Mouse (Mus musculus) midbrain, postnatal 0 days (tissue): ENCODE measurements around the gene Hk3. TPM values are rescaled to one million over a fixed set of nuclear protein-coding genes. Genes with fewer than 3 reads are reported as not detected.
A peak's percentile ranks its signal among the peaks of the same experiment; 100 is the strongest.

Experiments used
- ATAC-seq: fragments of 200-750 bp; cut with Nextera tagmentation; 2 replicates; pipeline ENCODE4 v1.8.0; 2017; ENCODE audit warnings: moderate number of reproducible peaks, mild to moderate bottlenecking, moderate TSS enrichment, moderate library complexity; ENCODE audit not compliant: low FRiP score
- DNase-seq: peaks from one replicate; pipeline ENCODE4 v3.0.0-alpha.2; 2015; ENCODE audit warnings: low spot score
- H3K27ac ChIP-seq: fragments of 300-500 bp; sonication (generic); 2 replicates; pipeline ENCODE4 v1.5.1; 2014; ENCODE audit warnings: low read depth, mild to moderate bottlenecking, low read length, mixed read lengths
- H3K27me3 ChIP-seq: fragments of 300-500 bp; sonication (generic); 2 replicates; pipeline ENCODE4 v1.6.1; 2014; ENCODE audit warnings: low read length, control low read depth, mixed read lengths; ENCODE audit not compliant: insufficient read depth
- H3K36me3 ChIP-seq: fragments of 300-500 bp; sonication (generic); 2 replicates; pipeline ENCODE4 v1.6.1; 2014; ENCODE audit warnings: low read length, control low read depth, mixed read lengths; ENCODE audit not compliant: insufficient read depth
- H3K4me1 ChIP-seq: fragments of 300-500 bp; sonication (generic); 2 replicates; pipeline ENCODE4 v1.6.1; 2014; ENCODE audit warnings: mild to moderate bottlenecking, control low read depth, antibody characterized with exemption, low read length, mixed read lengths; ENCODE audit not compliant: insufficient read depth
- H3K4me2 ChIP-seq: fragments of 300-500 bp; sonication (generic); 2 replicates; pipeline ENCODE4 v1.6.1; 2014; ENCODE audit warnings: low read depth, mild to moderate bottlenecking, low read length, mixed read lengths; ENCODE audit not compliant: poor library complexity, severe bottlenecking
- H3K4me3 ChIP-seq: fragments of 300-500 bp; sonication (generic); 2 replicates; pipeline ENCODE4 v1.5.1; 2014; ENCODE audit warnings: low read depth, mild to moderate bottlenecking, low read length, moderate library complexity
- H3K9ac ChIP-seq: fragments of 300-500 bp; sonication (generic); replicated peaks from 2 replicates; pipeline ENCODE4 v1.6.1; 2014; ENCODE audit warnings: mild to moderate bottlenecking, low read length, moderate library complexity, mixed read lengths; ENCODE audit not compliant: poor library complexity, severe bottlenecking
- H3K9me3 ChIP-seq: fragments of 300-500 bp; sonication (generic); 2 replicates; pipeline ENCODE4 v1.6.1; 2016; ENCODE audit warnings: low read length, control low read depth
- CTCF ChIP-seq: IDR thresholded peaks from 2 replicates; pipeline ENCODE4 v1.5.1; 2016; ENCODE audit warnings: antibody characterized with exemption, mild to moderate bottlenecking
- WGBS: fragments of 180-500 bp; shearing (Covaris S2); extraction: QIAGEN DNeasy Blood & Tissue Kit; methylation state at CpG from one replicate; pipeline ENCODE4 v1.1.7; 2014; 5-methylcytosine and 5-hydroxymethylcytosine counted together
- polyA plus RNA-seq: library from polyadenylated mRNA; unstranded; fragments of >200 nt; fragmentation: Nextera tagmentation; extraction: Ambion mirVana; gene quantifications from 2 replicates; pipeline ENCODE4 v1.2.1, GENCODE M21; 2015
- total RNA-seq: library from RNA; depleted of rRNA; stranded (reverse); fragments of >200 nt; gene quantifications from 2 replicates; pipeline ENCODE4 v1.2.3, GENCODE M21; 2014

The Hk3 gene
- total and polyA plus RNA-seq, 2 experiments from 2014 or later: 0.80 to 1.0 TPM

- WGBS: 50% methylated on average over 9 of the region's 9 CpGs
- peaks cover 16% of the 10 kb centered on the region for H3K36me3 ChIP-seq
- no peak for TF ChIP-seq CTCF
- ATAC-seq: no peak
- H3K27me3 ChIP-seq: no peaks in the 10 kb centered on the region
- no peak overlapping the region for H3K4me2 ChIP-seq
- no peak overlapping the region for H3K9ac ChIP-seq
- H3K4me3 ChIP-seq: no peak overlapping the region
- H3K27ac ChIP-seq: no peak overlapping the region
- no peak for DNase-seq
- H3K4me1 ChIP-seq: no peaks in the 10 kb centered on the region
- H3K9me3 ChIP-seq: no peaks in the 10 kb centered on the region
Observed at GRCm38 (mm10) chr13:54987405-54987804, 33.8 kb downstream of the Hk3 start.

GRCm38 (mm10) chr13:54983614-54984013 is 37.6 kb downstream of the Hk3 start:
- H3K4me2 ChIP-seq: no peak overlapping the region
- H3K4me3 ChIP-seq: no peak overlapping the region
- no peak for ATAC-seq
- no peak overlapping the region for H3K27ac ChIP-seq
- TF ChIP-seq CTCF: peak; percentile 53
- H3K27me3 ChIP-seq: no peaks in the 10 kb centered on the region
- no peaks in the 10 kb centered on the region for H3K4me1 ChIP-seq
- no peak for DNase-seq
- no peaks in the 10 kb centered on the region for H3K9me3 ChIP-seq
- no peak overlapping the region for H3K9ac ChIP-seq
- H3K36me3 ChIP-seq: no peaks in the 10 kb centered on the region
- WGBS: 62% methylated on average over 2 of the region's 2 CpGs

- 0 out of 2 replicates have a peak, but pooled peaks cover 3% of the 10 kb centered on the region for H3K4me1 ChIP-seq
- H3K27me3 ChIP-seq: no peaks in the 10 kb centered on the region
- no peaks in the 10 kb centered on the region for H3K9me3 ChIP-seq
- no peaks in the 10 kb centered on the region for H3K36me3 ChIP-seq
- ATAC-seq: no peak
- no peak for TF ChIP-seq CTCF
- WGBS: 86% methylated on average over 8 of the region's 8 CpGs
- H3K9ac ChIP-seq: no peak overlapping the region
- H3K4me3 ChIP-seq: no peak overlapping the region
- no peak overlapping the region for H3K4me2 ChIP-seq
- no peak for DNase-seq
- no peak overlapping the region for H3K27ac ChIP-seq
Observed at GRCm38 (mm10) chr13:54983001-54983400, 38.2 kb downstream of the Hk3 start.

GRCm38 (mm10) chr13:54980957-54981356 is 40.2 kb downstream of the Hk3 start:
- no peaks in the 10 kb centered on the region for H3K36me3 ChIP-seq
- no peaks in the 10 kb centered on the region for H3K9me3 ChIP-seq
- no peak for TF ChIP-seq CTCF
- no peak overlapping the region for H3K27ac ChIP-seq
- no peak overlapping the region for H3K9ac ChIP-seq
- DNase-seq (no peak), ATAC-seq (no peak)
- H3K4me1 ChIP-seq: 0 out of 2 replicates have a peak, but pooled peaks cover 5% of the 10 kb centered on the region
- H3K4me2 ChIP-seq: no peak overlapping the region
- H3K27me3 ChIP-seq: no peaks in the 10 kb centered on the region
- H3K4me3 ChIP-seq: no peak overlapping the region
- 65% methylated on average over 12 of the region's 12 CpGs for WGBS

- Histone ChIP-seq H3K4me2 (no peak overlapping the region), H3K27me3 (no peaks in the 10 kb centered on the region), H3K9ac (0 out of 2 replicates have a peak overlapping the region, but pooled peaks have one; percentile 19), H3K4me1 (0 out of 2 replicates have a peak, but pooled peaks cover 5% of the 10 kb centered on the region), H3K36me3 (no peaks in the 10 kb centered on the region), H3K4me3 (no peak overlapping the region), H3K9me3 (no peaks in the 10 kb centered on the region), H3K27ac (no peak overlapping the region)
- ATAC-seq (no peak), DNase-seq (no peak)
- 36% methylated on average over 8 of the region's 8 CpGs for WGBS
- TF ChIP-seq CTCF: no peak
Observed at GRCm38 (mm10) chr13:54978804-54979203, 42.4 kb downstream of the Hk3 start.

GRCm38 (mm10) chr13:54975546-54975945 is 45.6 kb downstream of the Hk3 start:
- Histone ChIP-seq H3K27me3 (no peaks in the 10 kb centered on the region), H3K36me3 (no peaks in the 10 kb centered on the region), H3K9me3 (no peaks in the 10 kb centered on the region), H3K9ac (no peak overlapping the region), H3K4me3 (no peak overlapping the region), H3K4me1 (0 out of 2 replicates have a peak, but pooled peaks cover 5% of the 10 kb centered on the region), H3K4me2 (no peak overlapping the region), H3K27ac (no peak overlapping the region)
- DNase-seq: no peak
- ATAC-seq: no peak
- TF ChIP-seq CTCF: no peak
- WGBS: 37% methylated on average over 3 of the region's 3 CpGs
